Mouse (Mus musculus): ENCODE data around the gene Tm9sf3. TPM values are rescaled to one million over a fixed set of nuclear protein-coding genes. Genes with fewer than 3 reads are reported as not detected.

Gene Tm9sf3
- polyA plus RNA-seq, 2 experiments from 2014 or later = 14.2 to 34.8 TPM

GRCm38 (mm10) chr19:41165914-41166235, 97.9 kb downstream of the Tm9sf3 start:
- ATAC-seq = no peak

DNA sequence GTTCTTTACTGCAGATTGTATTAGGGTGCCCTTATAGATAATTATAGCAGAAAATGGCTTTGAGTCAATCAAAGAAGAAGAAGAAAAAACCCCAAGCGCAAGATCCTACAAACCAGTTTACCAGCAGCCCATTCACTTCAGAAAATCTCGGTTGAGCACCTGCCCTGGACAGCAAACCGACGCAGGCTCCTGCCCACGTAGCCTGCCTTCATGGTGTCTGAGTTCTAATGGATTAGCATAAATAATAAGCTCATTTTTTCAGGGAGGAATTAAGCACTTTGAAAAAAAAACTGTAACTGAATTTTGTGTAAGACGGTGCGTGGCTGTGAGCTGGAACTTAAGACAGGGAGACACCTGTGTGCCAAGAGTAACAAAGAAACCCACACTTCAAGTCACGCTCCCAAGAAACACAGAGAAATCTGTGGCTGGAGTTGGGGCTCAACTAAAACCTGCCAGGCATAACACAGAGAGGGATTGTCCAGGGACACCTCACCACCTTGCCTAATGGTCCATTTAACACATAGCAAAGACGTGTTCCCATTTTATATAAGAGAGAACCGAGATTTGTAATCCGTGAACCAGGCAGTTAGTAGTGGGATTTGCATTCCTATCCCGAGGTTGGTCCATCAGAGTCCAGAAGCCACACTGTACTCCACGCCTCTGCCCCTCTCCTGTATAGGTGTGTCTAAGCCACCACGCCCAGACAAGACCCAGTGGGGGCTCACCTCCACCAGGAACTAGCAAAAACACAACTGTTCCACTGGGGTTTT, 98.5 kb downstream of the Tm9sf3 start:
- no peak for ATAC-seq

DNA sequence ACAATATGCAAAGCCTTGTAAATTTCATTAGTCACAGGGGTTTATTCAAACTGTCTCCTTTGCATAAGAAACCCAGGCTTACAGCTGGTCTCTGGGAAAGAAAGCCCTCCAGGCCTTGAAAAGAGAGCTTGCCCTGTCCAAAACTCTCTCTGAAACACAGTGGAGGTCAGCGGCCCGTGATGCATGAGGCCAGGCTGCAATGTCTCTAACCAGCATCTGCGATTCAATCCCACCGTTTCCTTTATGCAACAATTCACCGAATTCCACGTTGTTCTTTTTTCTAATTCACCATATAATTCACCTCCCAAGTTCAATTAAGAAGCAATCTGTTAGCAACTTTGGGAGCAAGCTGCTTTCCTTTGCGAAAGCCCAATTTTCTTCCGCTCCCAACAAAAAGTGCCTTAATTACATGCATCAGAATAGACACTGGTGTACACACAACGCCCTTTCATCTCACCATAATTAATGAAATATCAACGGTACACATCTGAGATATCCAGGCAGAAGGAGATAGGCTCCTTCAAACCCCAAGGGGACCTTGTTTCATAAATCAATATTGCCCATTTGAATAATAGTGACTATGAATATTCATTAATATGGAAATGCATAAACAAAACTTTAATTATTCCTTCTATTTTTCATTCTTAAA, 99.2 kb downstream of the Tm9sf3 start:
- no peak for ATAC-seq

Other genes starting within 250 kb of the Tm9sf3 start
- gene Dntt, start 234.7 kb downstream of the Tm9sf3 start, polyA plus RNA-seq (2017; shearing (Covaris generic)) = under 1 TPM; 0.54 to 0.66 TPM
- gene Opalin, start 186.9 kb downstream of the Tm9sf3 start, polyA plus RNA-seq (2017; shearing (Covaris generic)) = not detected
- not detected for gene Tll2, start 57.2 kb downstream of the Tm9sf3 start, polyA plus RNA-seq (2017; shearing (Covaris generic))
- 1 to 10 TPM; 2.5 to 2.8 TPM for gene Pik3ap1, start 121.1 kb upstream of the Tm9sf3 start, polyA plus RNA-seq (2017; shearing (Covaris generic))
- 10 to 100 TPM; 17.1 to 17.6 TPM for gene Lcor, start 218.6 kb upstream of the Tm9sf3 start, polyA plus RNA-seq (2017; shearing (Covaris generic))

Data from CD4-positive, CD25-positive, alpha-beta regulatory T cell, adult 4 months (primary cell).